Mouse (Mus musculus): ENCODE data around the gene Lclat1.

Lclat1 gene

DNA sequence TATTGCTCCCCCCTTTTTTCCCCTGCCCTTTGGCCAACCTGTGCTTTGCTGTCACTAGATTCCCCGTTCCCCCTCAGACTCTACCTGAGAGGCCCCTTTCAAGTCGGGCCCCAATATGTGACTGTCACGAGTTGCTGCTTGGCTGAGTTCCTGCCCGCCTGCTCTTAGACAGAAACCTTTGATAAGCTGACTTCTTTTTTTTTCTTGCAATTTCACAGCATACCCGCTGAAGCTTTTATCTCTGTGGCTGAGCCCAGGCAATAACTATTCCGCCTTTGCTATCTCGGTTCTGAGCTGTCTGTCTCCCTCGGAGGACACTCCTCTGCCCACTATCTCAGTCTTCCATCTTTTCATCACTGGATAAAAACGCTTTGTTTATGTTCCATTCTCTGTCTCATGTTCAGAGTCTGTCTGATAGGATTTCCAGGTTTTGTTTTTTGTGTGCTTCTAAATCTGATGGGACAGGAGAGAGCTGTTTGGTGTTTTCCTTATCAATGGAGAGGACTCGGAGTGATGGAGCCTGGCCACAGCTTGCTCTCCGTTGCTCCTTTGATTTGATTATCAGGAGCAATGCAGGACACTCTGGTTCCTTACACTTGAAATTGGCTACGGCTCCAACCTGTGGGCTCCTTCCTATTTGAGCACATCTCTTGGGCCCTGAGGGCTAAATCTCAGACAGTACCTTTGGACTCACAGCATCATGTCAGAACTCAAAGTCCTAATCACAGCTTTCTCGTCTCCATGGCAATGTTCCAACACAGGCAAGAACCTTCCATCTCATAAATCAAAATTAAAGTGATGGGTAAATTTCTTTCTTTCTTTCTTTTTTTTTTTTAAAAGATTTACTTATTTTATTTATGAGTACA lies 20.5 kb upstream of the Lclat1 start:
- no peak for DNase-seq (ENCODE audit: low read depth, low spot score)

DNA sequence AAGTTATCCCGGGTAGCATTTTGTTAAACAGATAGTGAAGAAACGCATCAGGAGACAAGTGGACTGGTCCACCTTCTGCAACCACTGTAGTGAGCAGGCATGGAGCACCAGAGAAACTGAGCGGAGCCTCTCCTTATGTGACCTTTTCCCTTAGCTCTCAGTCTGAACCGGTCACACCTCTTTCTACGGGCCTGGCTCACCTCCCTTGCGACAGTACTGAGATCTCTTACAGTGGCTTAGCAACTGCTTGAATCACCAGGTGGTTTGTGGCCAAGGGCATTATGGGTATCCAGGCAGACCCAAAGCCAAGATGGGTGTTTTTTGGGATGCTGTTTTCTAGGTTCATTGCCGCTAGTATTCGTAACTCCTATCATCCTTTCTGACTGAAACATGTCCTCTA lies 16.4 kb upstream of the Lclat1 start:
- no peak for DNase-seq (ENCODE audit: low read depth, low spot score)

GRCm38 (mm10) chr17:73092103-73093097 lies 15.4 kb upstream of the Lclat1 start:
- no peak for DNase-seq (ENCODE audit: low read depth, low spot score)

DNA sequence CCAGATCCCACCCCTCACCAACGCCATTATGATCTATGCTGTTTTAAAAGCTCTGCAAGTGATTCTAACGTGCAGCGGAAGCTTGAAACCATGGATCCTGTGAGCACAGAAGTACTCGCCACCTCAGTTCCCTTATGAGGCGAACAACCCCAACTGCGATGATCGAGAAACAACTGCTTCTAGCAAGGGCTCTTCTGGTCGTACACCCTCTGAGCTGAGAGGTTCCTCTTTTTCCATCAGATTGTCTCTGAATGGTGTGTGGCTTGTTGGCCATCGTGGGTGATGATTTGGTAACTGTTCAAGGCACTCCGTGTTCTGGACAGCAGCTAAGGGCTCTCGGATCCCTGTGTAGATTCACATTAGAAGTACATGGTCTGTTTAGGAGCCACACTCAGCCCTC lies 12.7 kb upstream of the Lclat1 start:
- DNase-seq (ENCODE audit: low read depth, low spot score), result no peak

GRCm38 (mm10) chr17:73095585-73095984 lies 12.2 kb upstream of the Lclat1 start:
- DNase-seq (ENCODE audit: low read depth, low spot score), result no peak

DNA sequence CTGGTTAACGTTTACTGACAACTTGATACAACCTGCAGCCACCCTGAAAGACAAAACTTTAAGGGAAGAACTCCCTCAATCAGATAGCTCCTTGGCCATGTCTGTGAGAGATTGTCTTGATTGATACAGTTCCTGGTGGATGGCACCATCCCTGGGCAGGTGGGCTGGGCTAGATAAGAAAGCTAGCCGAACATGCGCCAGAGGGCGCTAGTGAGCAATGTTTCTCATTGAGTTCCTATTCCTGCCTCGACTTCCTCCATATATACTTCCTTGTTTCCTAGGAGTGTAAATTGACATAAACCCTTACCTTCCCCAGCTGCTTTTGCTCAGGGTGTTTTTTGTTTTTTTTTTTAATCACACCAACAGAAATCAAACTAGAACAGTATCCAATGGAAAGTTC lies 11.3 kb upstream of the Lclat1 start:
- DNase-seq (ENCODE audit: low read depth, low spot score), result peak; percentile 63

GRCm38 (mm10) chr17:73098636-73099035 lies 9.1 kb upstream of the Lclat1 start:
- no peak for DNase-seq (ENCODE audit: low read depth, low spot score)

DNA sequence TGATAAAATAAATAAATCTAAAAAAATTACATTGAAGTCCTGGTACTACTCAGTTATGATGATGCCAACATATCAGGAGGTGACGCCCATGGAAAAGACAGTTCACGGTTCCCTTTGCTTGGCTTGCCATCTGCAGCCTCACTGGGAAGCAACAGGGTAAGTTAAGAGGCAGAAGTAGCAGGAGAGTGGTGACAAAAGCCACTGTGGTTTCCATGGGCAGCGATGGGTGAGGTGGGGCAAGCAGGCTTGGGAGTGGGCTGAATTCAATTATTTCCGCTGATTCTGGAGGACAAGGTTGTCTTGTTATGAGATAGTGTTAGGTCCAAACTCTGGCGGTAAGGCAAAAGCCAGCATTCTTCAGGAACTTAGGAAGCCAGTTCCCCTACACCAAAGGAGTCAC lies 7.4 kb upstream of the Lclat1 start:
- no peak for DNase-seq (ENCODE audit: low read depth, low spot score)

DNA sequence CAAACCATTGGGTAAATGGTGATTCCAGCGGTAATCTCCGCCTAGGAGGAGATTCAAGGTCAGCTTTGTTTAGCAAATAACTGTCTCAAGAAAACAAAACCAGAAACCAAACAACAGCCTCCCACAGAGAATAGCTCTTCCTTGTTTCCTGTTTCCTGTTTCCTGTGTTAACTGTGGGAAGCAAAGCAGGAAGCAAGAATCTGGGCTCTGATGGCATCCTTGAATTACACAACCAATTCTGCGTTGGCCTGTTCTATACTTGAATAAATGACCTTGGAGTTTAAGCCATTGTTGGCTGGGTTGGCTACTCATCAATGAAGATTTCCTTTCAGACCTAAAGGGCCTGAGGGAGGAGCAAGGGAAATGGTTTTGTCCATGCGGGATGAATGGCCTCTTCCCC lies 5.2 kb upstream of the Lclat1 start:
- no peak for DNase-seq (ENCODE audit: low read depth, low spot score)

- no peak for DNase-seq (ENCODE audit: low read depth, low spot score)
Measured at GRCm38 (mm10) chr17:73108170-73108887, 544 bp downstream of the Lclat1 start.

GRCm38 (mm10) chr17:73108888-73109259 lies 1.1 kb downstream of the Lclat1 start:
- DNase-seq (ENCODE audit: low read depth, low spot score), result no peak

DNA sequence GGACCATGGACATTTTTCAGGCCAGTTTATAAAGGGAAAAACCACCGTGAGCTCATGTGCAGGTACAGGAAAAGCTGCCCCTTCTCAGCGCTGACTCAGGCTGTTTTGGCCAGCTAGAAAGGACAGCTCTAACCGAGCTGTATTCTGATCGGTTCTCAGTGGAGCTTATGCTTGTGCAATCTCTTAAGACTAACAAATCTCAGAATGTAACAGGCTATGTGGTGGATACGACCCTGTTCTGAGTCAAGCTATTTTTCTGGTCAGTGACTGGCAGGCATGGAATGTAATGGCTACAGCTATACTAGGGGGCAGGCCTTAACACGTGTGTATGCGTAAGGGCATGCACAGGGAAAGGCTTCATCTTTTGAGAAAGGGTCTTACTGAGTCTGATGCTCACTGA lies 4.3 kb downstream of the Lclat1 start:
- no peak for DNase-seq (ENCODE audit: low read depth, low spot score)

DNA sequence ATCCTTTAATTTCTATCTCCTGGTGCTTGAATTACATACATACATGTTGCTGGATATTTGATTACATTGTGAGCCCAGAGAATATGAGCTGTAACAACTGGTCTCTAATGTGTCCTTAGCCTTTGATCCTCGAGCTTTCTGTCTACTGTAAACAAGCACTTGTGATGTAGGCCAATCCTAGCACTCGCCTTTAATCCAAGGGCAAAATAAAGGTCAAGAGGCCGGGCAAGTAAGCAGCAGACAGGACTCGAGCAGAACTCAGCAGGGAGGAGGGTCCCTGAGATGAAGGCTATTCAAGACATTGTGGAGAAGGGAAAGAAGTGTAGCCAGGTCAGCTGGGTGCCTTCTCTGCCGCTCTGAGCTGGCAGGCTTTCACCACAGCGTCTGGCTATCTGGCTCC lies 4.8 kb downstream of the Lclat1 start:
- no peak for DNase-seq (ENCODE audit: low read depth, low spot score)

GRCm38 (mm10) chr17:73113230-73113629 lies 5.4 kb downstream of the Lclat1 start:
- DNase-seq (ENCODE audit: low read depth, low spot score), result no peak

DNA sequence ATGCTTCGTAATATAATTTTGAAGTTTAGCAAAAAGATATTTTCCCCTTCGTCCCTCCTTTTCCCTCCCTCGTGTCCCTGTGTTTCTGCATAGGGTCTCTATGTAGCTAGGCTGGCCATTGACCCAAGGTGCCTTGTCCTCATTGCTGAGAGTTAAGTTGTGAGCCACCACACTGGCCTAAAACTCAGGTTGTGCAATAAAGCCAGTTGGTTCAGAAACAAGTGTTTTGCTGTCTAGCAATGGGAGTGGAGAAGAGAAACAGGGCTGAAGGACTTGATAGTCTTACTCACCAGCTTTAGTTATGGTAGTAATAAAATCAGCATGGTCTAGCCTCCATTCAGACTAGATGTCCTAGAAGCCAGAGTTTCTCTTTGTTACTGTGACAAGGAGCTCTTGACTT lies 10.3 kb downstream of the Lclat1 start:
- DNase-seq (ENCODE audit: low read depth, low spot score), result no peak

DNA sequence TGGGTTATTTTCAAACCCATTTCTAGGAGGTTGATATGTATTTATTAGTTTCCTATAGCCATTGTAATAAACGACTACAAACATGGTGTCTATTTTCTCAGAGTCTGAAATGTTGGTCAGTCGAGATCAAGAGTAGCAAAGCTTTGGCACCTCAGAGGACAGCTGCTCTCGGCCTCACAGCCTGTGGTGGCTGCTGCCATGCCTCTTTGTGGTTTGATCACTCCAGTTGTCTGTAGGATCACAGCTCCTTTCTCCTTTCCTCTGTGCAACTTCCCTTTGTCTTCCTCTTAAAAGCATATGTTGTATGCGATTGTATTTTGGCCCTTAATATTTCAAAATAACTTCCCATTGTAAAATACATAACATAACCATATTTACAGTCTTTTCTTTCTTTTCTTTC lies 10.9 kb downstream of the Lclat1 start:
- no peak for DNase-seq (ENCODE audit: low read depth, low spot score)

GRCm38 (mm10) chr17:73119150-73119549 lies 11.4 kb downstream of the Lclat1 start:
- no peak for DNase-seq (ENCODE audit: low read depth, low spot score)

GRCm38 (mm10) chr17:73120545-73120944 lies 12.8 kb downstream of the Lclat1 start:
- no peak for DNase-seq (ENCODE audit: low read depth, low spot score)

GRCm38 (mm10) chr17:73121726-73122125 lies 13.9 kb downstream of the Lclat1 start:
- no peak for DNase-seq (ENCODE audit: low read depth, low spot score)

DNA sequence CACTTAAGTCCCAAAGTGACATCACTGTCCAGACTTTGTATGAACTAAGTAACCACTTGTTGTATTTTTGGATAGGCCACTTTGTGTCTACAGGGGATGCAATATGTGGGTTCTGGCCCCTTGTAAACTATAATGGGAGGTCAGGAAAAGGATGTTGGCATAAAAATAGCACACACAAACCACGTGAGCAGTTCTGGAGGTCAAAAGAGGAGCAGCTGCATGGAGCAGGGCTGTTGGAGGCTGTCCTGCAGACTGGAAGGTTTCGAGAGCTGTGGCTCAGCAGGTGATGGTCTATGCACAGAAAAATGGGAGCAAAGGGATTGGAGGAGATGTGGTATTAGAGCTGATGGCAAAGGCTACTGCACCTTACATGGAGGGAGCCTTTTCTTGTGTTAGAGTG lies 18.6 kb downstream of the Lclat1 start:
- DNase-seq (ENCODE audit: low read depth, low spot score), result no peak

- no peak for DNase-seq (ENCODE audit: low read depth, low spot score)
Measured at GRCm38 (mm10) chr17:73126903-73127302, 19.1 kb downstream of the Lclat1 start.

All from mesoderm, embryonic 11.5 days (tissue).